Mouse (Mus musculus) embryo, embryonic 11 days (tissue): ENCODE measurements at regions not wholly inside any gene's neighbourhood (a gene's known extent, or its start where the extent isn't known, plus 50 kb on each side); places are given as distances from the start of the nearest gene placed in this dataset.
"Not testable (repeated sequence)": the region's sequence is repeated elsewhere in the genome, so short reads cannot be mapped to it uniquely, and the experiment has no call there.

Experiments used
- DNase-seq: peaks from one replicate; pipeline ENCODE4 v3.0.0-alpha.2; 2015

GRCm38 (mm10) chr16:73647201-73647782 lies 764.3 kb downstream of the Robo2 start:
- DNase-seq: peak; percentile 74

DNA sequence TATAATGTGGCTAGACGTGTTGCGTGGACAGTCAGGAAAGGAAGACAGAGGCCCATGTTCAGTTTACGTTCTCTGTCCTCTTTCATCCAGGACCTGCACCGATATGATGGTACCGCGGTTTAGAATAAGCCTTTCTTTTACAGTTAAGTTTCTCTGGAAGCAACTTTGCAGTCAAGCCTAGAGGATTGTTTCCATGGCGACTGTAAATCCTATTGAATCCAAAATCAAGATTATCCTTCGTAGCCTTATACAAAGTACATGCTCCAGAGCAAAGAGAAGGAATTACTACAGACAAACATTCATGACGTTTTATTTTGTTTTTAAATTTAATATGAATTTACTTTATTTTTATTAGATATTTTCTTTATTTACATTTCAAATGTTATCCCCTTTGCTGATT lies 798.6 kb downstream of the Robo2 start:
- no peak for DNase-seq

DNA sequence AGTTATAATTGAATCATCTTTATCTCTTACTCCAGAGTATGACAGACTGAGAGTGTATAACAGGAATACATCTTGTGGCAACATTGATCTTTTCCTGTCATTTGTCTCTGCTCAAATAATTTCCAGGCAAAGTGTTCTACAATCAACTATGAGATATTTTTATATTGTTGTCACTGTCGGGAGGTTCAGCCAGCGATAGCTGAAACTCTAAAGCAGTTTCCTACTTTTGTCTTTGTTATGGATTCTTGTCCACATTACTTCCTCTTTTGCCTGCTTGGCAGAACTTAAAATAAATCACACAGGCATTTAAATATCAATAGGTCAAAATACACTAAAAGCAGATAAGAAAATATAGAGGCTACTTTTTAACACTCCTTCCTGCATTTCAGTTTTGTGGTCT lies 820.2 kb downstream of the Robo2 start:
- no peak for DNase-seq

GRCm38 (mm10) chr16:73561216-73561615 lies 850.4 kb downstream of the Robo2 start:
- DNase-seq: no peak

DNA sequence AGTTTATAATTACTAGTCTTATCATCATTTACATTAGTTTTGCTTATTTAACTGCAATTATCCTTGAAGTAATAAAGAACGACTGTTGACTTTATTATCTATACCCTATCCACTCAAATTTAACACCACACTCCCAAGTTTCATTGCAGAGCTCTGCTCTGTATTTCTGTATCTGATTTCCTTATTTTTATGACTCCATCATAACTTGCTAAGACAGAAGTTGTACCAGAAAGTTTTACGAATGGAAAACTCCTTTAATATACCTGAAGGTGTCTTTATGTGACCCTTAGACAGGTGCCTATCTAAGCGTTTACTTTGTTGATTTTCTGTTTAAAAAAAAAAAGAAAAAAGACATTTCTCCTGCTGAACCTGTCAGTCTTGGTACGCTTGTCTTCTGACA lies 854.7 kb downstream of the Robo2 start:
- DNase-seq: no peak

DNA sequence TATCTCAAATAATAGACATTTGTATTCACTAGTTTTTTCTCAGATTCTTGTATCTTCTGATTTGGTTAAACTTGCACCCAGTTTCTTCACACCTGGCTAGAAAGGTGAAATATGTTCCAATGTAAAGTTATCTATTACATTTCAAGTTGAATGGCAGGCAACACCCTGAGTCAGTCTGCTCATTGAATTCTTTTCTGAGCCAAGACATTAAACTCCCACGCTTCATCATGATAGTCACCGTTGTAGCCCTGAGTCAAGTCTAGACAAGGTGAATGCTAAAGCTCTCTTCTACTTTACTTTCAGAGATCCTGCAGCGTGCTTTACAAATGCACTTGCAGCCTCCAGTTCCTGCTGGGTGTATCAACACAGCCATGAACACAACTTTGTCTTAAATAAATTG lies 868.0 kb downstream of the Robo2 start:
- DNase-seq: no peak

DNA sequence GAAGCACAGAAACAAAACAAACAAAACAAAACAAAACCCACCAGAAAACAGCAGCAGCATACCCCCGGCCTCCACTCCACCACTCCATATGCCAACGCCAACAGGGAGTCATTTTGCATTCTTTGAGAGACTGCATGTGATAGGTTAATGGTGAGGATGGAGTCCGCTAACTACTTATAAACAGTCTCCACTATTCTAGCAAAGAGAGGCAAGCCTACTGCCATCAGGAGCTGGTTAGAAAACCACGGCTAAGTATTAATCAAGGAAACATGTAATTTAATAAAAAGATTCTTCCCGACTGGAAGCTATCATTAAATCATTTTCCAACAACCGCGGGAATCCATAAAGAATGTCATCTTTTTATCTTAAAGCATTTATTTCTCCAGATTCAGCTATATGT lies 873.6 kb downstream of the Robo2 start:
- no peak for DNase-seq

- no peak for DNase-seq
Measured at GRCm38 (mm10) chr16:73537541-73537940, 874.1 kb downstream of the Robo2 start.

- DNase-seq: peak; percentile 54
Measured at GRCm38 (mm10) chr16:73530191-73530590, 881.4 kb downstream of the Robo2 start.

- not testable (repeated sequence) for DNase-seq
Measured at GRCm38 (mm10) chr16:73522931-73523330, 888.7 kb downstream of the Robo2 start.

GRCm38 (mm10) chr16:73504759-73505158 lies 906.9 kb downstream of the Robo2 start:
- no peak for DNase-seq

DNA sequence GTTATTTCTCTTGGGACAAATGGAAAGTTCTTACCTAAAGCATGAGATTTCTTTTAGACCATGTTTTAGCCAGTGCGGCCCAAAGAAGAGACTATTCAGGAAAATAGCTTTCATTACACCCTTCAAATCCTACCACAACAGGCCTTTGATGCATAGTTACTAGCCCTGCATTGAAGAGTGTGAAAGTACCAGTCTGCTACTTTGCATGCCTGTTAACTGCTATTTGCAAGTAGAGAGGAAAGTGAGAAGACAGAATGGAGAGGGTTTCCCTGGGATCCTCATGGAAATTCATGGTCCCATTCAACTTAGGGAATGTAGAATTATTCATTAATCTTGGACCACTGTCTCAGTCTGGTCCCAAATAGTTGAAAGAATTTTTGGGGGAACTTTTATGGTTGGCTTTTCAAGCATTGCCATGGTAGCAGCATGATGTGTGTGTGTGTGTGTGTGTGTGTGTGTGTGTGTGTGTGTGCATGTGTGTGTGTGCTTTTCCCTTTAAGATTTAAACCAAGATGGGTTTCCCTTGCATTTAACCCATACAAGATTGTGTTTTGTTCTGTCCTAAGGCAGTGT lies 912.9 kb downstream of the Robo2 start:
- peak; percentile 22 for DNase-seq

DNA sequence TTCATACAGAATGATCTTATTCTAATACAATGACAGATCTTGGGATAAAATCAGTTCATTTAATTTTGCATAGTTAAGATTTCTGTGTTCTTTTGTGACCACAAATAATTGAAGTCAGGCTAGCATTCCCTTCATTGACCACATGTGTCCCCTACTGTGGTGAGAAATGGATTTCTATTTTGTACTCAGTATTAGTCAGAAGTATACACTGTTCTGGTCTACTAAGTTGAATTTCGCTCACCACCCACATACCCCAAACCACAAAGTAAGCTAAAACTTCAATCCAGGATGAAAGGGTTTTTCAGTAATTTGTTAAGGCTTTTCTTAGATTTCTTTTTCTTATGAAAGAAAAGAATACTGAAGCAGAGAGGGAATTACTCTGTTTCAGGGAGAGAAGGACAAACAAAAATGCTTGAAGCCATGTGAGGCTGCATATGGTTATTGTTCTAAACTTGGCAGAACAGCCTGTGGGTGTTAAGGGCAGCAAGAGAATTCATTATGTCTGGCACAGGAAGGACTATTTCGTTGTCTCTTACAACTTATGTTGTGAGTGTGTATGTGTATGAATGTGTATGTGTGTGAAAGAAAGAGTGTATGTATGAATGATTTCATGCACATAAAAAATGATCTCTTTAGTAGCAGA lies 928.3 kb downstream of the Robo2 start:
- no peak for DNase-seq

- no peak for DNase-seq
Measured at GRCm38 (mm10) chr16:73482176-73482575, 929.4 kb downstream of the Robo2 start.

- DNase-seq: no peak
Measured at GRCm38 (mm10) chr16:73473502-73473901, 938.1 kb downstream of the Robo2 start.

GRCm38 (mm10) chr16:73471547-73471946 lies 940.1 kb downstream of the Robo2 start:
- no peak for DNase-seq

DNA sequence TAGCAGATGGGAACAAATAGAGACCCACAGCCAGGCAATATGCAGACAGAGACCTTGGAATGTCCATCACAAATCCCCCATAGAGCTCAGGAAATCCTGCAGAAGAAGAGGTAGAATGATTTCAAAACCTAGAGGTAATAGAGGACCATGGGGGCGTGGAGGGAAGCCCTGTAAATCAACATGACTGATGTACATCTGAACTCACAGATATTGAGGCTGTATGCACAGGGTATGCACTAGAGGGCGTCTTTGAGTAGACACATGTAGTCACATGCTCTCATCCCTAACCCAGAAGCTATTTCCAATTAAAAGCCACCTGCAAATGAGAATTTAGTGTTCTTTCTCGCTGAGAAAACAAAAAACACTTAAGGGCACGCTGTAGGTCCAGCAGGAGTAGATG lies 941.1 kb downstream of the Robo2 start:
- peak; percentile 18 for DNase-seq

GRCm38 (mm10) chr16:73466296-73466695 lies 945.3 kb downstream of the Robo2 start:
- no peak for DNase-seq

DNA sequence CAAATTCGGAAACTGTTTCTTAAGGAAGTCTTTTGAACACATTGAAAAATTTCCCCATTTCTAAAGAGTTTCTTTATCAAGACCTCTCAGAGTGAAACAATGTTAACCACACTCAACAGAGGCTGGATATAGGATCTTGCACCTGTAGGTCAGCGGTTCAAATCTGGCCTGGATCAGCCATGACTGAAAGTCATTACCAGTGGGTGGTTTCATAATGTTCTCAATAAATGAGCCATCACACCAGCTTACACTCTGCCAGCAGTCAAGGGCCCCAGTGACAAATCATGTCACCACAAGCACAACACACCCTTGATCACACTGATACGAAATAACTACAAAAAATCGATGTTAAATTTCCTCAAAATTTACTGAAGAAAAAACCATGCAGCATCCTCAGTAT lies 949.1 kb downstream of the Robo2 start:
- peak; percentile 17 for DNase-seq

- DNase-seq: no peak
Measured at GRCm38 (mm10) chr16:73450634-73451245, 960.9 kb downstream of the Robo2 start.

DNA sequence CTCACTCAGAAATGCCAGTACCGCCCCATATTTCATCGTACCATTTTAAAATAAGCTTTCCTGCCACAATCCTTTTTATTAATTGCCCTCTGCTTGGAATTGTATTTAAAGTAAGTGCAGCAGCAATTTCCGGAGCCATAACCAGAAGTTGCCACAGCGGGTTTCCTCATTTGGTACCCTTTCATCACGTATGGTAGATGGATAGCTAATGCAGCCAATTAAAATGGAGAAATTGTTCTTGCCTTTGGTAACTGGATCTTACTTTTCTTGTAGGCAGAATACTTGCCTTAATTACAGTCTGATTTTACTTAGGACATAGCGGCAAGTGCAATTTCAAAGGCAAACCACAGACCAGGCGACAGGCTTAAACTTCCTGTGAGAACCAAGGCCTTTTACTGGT lies 961.8 kb downstream of the Robo2 start:
- peak; percentile 20 for DNase-seq

DNA sequence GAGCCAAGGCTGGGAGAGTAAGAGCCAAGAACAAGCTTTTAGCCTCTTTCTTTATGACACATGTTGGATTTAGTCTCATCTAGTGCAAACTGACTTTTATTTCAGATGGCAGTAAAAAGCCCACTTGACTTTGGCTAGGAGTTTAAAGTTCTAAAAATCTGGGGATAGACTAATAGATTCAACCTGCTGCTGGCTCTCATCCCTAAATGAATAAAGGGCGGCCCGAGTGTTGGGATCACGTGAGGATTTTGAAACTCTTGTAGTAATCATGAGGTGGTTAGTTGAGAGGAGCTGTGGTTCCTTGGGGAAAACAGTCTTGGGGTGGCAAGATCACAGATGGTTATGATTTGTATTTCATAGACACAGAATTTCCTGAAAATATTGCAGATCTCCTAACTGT lies 975.9 kb downstream of the Robo2 start:
- DNase-seq: no peak

DNA sequence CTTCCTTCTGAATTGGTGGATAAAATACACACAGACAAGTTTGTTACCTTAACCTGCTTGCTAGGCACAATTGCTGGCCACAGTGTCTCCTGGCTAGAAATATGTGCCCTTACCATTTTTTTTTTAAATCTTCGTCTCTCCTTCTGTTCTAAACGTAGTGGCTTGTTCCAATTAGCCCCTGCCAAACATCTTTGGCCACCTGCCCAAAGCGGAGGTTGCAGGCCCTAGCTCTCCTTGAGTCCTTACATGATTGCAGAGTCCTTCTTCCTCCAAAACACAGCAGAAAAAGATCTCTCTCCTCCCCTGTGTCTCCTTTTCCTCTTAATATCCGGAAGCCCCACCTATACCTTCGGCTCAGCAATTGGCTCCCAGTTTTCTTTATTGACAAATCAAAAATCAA lies 986.8 kb downstream of the Robo2 start:
- no peak for DNase-seq

- DNase-seq: no peak
Measured at GRCm38 (mm10) chr16:73424311-73424710, 987.3 kb downstream of the Robo2 start.
